Mouse (Mus musculus): Measurements from ENCODE around the gene Sync. TPM values are rescaled to one million over a fixed set of nuclear protein-coding genes. Genes with fewer than 3 reads are reported as not detected.

Sync gene
- polyA plus RNA-seq, 1 experiment from 2014 or later: 0.35 TPM

Small RNA genes lying within 50 kb of the gene (microRNA-seq; reads per million reads assigned to microRNA genes)
- not detected for gene Gm22994 (ENCODE audit: borderline number of aligned reads)

Other genes starting within 250 kb of the Sync start
- gene Rnf19b, start 229.3 kb upstream of the Sync start, polyA plus RNA-seq (2015; fragmentation: Nextera tagmentation; extraction: Ambion mirVana): 9.4 and 11.0 TPM in 2 replicates
- 2.0 and 2.2 TPM in 2 replicates for gene Tmem54, start 182.1 kb upstream of the Sync start, polyA plus RNA-seq (2015; fragmentation: Nextera tagmentation; extraction: Ambion mirVana)
- 0.29 and 0.31 TPM in 2 replicates for gene Hpca, start 165.6 kb upstream of the Sync start, polyA plus RNA-seq (2015; fragmentation: Nextera tagmentation; extraction: Ambion mirVana)
- 0.47 and 0.60 TPM in 2 replicates for gene Fndc5, start 150.6 kb upstream of the Sync start, polyA plus RNA-seq (2015; fragmentation: Nextera tagmentation; extraction: Ambion mirVana)
- gene S100pbp, start 97.9 kb upstream of the Sync start, polyA plus RNA-seq (2015; fragmentation: Nextera tagmentation; extraction: Ambion mirVana): 17.0 TPM in 2 replicates
- 49.7 and 50.6 TPM in 2 replicates for gene Yars, start 97.9 kb upstream of the Sync start, polyA plus RNA-seq (2015; fragmentation: Nextera tagmentation; extraction: Ambion mirVana)
- 3.3 and 3.6 TPM in 2 replicates for gene C77080, start 26.2 kb upstream of the Sync start, polyA plus RNA-seq (2015; fragmentation: Nextera tagmentation; extraction: Ambion mirVana)
- gene Rbbp4, start 47.8 kb downstream of the Sync start, polyA plus RNA-seq (2015; fragmentation: Nextera tagmentation; extraction: Ambion mirVana): 504 and 513 TPM in 2 replicates
- 87.7 and 96.2 TPM in 2 replicates for gene Zbtb8os, start 48.1 kb downstream of the Sync start, polyA plus RNA-seq (2015; fragmentation: Nextera tagmentation; extraction: Ambion mirVana)
- gene Zbtb8a, start 90.5 kb downstream of the Sync start, polyA plus RNA-seq (2015; fragmentation: Nextera tagmentation; extraction: Ambion mirVana): 6.0 and 6.6 TPM in 2 replicates
- 1.7 and 1.8 TPM in 2 replicates for gene Zbtb8b, start 153.2 kb downstream of the Sync start, polyA plus RNA-seq (2015; fragmentation: Nextera tagmentation; extraction: Ambion mirVana)
- 18.4 and 19.1 TPM in 2 replicates for gene Bsdc1, start 174.0 kb downstream of the Sync start, polyA plus RNA-seq (2015; fragmentation: Nextera tagmentation; extraction: Ambion mirVana)
- gene Tssk3, start 203.4 kb downstream of the Sync start, polyA plus RNA-seq (2015; fragmentation: Nextera tagmentation; extraction: Ambion mirVana): 0.09 TPM in 1 of 2 replicates, not detected in the other
- gene Fam229a, start 203.6 kb downstream of the Sync start, polyA plus RNA-seq (2015; fragmentation: Nextera tagmentation; extraction: Ambion mirVana): 0.62 TPM in 1 of 2 replicates, not detected in the other
- 382 and 399 TPM in 2 replicates for gene Marcksl1, start 226.0 kb downstream of the Sync start, polyA plus RNA-seq (2015; fragmentation: Nextera tagmentation; extraction: Ambion mirVana)

All from thymus, postnatal 0 days (tissue).